Comparison of ENCODE assay signal across 24 mouse cellular contexts in genomic region chr3:122964301-122964700, GRCm38 (mm10). TPM values are rescaled to one million over a fixed set of nuclear protein-coding genes. Genes with fewer than 3 reads are reported as not detected.
DNase-seq lines count a peak whose midpoint lies in the region; ATAC-seq lines count a peak whose summit lies in the region.
"Had no signal": no experiment of that assay in that cellular context is flagged by ENCODE, and none has a peak within 500 bp of the region (broad histone marks: within the 10 kb centered on the region; RNA-seq: fewer than 3 reads in every experiment).

No protein-coding gene starts in this region.

- intact Hi-C loops in left cerebral cortex, postnatal 14 days (cut with DNase I) = no loop called here

- DNase-seq in left cerebral cortex, postnatal 14 days (ENCODE audit: low spot score in 2 of 2) = no peak
- DNase-seq in thymus, postnatal 4 days = no peak
- DNase-seq in adrenal gland, postnatal 4 days (ENCODE audit: low spot score in 2 of 2) = no peak
- DNase-seq: adrenal gland, adult 8-10 months; adrenal gland, postnatal 14 days; adrenal gland, postnatal 36 days; B cell, adult 2 months; cerebellum, adult 11 months; cerebellum, adult 18-20 months; cerebellum, adult 8-10 months; cerebellum, adult 9-11 months; cerebellum, postnatal 14 days; cerebellum, postnatal 36 days; forebrain, postnatal 0 days had no signal

- ATAC-seq in common myeloid progenitor, adult 5-6 weeks (replicated peaks; ENCODE audit: low read depth, poor library complexity, severe bottlenecking) = peak; percentile 77
- ATAC-seq in megakaryocyte, adult 5-6 weeks (ENCODE audit: poor library complexity, severe bottlenecking) = peak; percentile 88
- ATAC-seq: activated CD4-positive, CD25-positive, alpha-beta regulatory T cell, adult 4 months; CD4-positive, CD25-positive, alpha-beta regulatory T cell, adult 4 months; forebrain, embryonic 13.5 days; forebrain, embryonic 15.5 days; forebrain, postnatal 0 days; Patski had no signal

RNA-seq across cellular contexts. Expression of gene Usp53, which starts 20.0 kb away (rescaled TPM):
- 10.6 and 20.8 TPM in 2 replicates for total RNA-seq in common myeloid progenitor, adult 5-6 weeks (2017)
- total RNA-seq in megakaryocyte, adult 5-6 weeks (2015) = 4.8 and 6.0 TPM in 2 replicates
- total RNA-seq in megakaryocyte, adult 5-6 weeks (2017) = 5.6 and 8.4 TPM in 2 replicates
- total RNA-seq in left cerebral cortex, postnatal 14 days (2021) = 10 to 100 TPM; 18.4 to 21.8 TPM
- 10 to 100 TPM; 28.8 to 34.1 TPM for total RNA-seq in adrenal gland, postnatal 4 days (2021)

RNA-seq across cellular contexts. Expression of gene 1810037I17Rik, which starts 40.3 kb away (rescaled TPM):
- 27.8 and 34.7 TPM in 2 replicates for total RNA-seq in common myeloid progenitor, adult 5-6 weeks (2017)
- total RNA-seq in megakaryocyte, adult 5-6 weeks (2015) = 75.4 and 89.8 TPM in 2 replicates
- total RNA-seq in megakaryocyte, adult 5-6 weeks (2017) = 40.3 and 41.2 TPM in 2 replicates
- 10 to 100 TPM; 52.6 to 57.9 TPM for total RNA-seq in left cerebral cortex, postnatal 14 days (2021)
- total RNA-seq in adrenal gland, postnatal 4 days (2021) = 10 to 100 TPM; 58.1 to 67.2 TPM

RNA-seq across cellular contexts. Expression of gene Gm10959, which starts 45.1 kb away (rescaled TPM):
- total RNA-seq in common myeloid progenitor, adult 5-6 weeks (2017) = not detected in 2 replicates
- not detected in 2 replicates for total RNA-seq in megakaryocyte, adult 5-6 weeks (2015)
- not detected in 2 replicates for total RNA-seq in megakaryocyte, adult 5-6 weeks (2017)
- not detected for total RNA-seq in left cerebral cortex, postnatal 14 days (2021)
- not detected for total RNA-seq in adrenal gland, postnatal 4 days (2021)
- total RNA-seq: adrenal gland, adult 18-20 months; adrenal gland, adult 8-10 months; adrenal gland, postnatal 14 days; adrenal gland, postnatal 36 days; CH12.LX; forebrain, postnatal 0 days; G1E had no signal
